Mouse (Mus musculus): Measurements from ENCODE around the gene Chsy1.

Chsy1 gene

DNA sequence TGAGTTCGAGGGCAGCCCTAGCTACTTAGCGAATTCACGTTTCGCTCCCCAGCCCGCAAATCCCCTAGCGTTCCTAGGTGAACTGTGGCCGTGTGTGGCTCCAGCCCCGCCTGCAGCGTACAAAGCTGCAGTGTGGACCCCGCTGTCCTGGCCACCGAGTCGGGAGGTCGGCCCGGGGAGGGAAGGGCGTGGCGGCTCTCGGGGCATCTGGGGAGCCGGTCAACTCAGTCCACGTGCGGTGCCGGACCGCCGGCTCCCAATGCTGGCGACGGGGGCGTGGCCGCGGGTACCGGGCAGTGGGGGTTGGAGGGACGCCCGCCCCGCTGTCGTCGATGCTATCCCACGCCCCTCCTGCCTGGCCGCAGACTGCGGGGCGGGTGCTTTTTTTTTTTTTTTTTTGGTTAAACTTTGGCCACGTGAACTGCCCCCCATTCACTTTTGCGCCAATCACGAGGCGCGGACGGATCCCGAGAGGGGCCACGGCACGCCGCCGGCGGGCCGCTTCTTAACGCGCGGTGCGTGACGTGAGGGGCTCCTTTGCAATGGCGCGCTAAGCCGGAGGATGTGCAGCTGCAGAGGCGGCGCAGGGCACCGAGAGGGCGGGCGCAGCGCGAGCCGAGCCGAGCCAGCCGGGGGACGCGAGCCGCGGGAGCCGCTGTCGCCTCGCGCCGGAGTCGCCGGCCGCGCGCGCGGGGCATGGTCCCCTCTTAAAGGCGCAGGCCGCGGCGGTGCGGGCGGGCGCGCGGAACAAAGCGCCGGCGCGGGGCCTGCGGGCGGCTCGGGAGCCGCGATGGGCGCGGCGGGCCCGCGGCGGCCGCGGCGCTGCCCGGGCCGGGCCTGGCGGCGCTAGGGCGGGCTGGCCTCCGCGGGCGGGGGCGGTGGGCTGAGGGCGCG is at the start of gene Chsy1:
TSS of gene Chsy1 (plus strand) at position 555 of the 894 bp plus-strand sequence.
- in situ Hi-C loops (cut with MboI, MseI), result loop anchor here (10.0 to 25.0 kb wide), 2 partner anchors 546 to 728 kb away; partner anchors contain the start of gene Adamts17

DNA sequence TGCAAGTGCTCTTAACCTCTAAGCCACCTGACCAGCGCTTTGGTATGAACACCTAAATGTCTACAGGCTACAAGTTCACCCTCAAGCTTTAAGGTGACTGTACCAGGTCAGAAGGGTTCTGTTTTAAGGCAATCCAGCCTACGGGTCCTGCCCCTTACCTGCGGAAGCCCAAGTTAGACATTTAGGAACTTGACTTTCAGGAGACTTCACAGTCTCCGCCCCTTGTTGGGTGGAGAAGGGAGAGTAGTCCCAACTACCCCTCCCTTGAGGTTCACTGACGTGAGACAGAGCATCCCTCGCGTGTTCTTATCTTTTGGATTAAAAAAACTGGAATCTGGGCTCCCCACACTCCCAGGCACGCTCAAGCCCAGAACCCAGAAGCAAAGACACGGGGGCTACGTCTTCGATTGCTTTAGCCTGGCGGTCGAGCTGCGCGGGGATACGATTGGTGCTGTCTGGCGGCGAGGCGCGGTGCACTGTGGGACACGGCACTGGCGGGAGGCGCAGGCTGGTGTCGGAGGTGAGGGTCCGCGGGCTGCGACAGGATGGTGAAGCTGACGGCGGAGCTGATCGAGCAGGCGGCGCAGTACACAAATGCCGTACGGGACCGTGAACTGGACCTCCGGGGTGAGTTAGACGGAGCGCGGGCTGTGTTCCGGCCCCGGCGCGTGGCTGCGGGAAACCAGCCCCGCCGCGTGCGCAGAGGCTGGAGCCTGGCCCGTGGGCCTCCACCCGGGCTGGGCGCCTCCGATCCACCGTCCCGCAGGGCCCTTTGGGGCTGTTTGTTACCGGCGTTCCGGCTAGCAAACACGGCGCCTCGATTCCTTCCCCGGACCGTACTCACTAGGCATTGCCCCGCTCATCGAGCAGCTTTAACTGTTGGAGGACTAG is 49.0 kb upstream of the Chsy1 start:
- in situ Hi-C loops (cut with MboI, MseI), result no loop called here

DNA sequence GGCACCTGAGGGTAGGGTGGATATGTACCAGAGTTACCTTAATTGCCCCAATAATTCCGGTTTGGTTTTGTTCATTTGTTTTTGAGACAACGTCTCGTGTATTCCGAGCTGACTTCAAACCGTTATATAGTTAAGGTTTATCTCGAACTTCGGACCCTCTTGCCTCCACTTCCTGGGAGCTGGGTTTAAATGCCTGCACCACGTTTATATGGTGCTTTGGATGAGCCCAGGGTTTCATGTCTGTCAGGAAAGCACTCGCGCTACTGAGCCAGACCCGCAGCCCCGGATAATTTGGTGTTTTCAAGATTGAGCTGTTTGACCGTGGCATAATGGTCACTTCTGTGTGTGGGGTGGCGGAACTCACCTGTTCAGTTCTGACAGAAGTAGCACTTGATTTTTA is 48.3 kb upstream of the Chsy1 start:
- in situ Hi-C loops (cut with MboI, MseI), result no loop called here

DNA sequence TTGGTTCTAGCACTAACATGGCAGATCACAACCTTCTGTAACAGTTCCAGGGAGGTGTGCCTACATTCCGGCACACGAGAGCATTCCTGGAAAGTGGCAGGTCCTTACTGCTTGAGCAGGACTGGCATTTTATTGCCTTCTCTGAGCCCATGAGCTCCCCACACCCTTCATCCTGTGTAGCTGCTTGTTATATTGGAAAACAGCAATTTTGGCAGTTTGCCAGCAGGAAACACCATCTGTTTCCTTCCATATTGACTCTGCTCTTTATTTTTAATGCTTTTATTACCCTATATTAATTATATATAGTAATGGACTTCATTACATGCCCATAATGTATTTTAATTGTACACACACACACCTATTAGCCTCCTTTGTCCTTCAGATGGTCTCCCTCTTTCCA is 32.9 kb upstream of the Chsy1 start:
- in situ Hi-C loops (cut with MboI, MseI), result loop anchor here (25.0 kb wide), 1 partner anchor 1689 kb away; the partner anchor contains the start of genes Mcee and Mphosph10

DNA sequence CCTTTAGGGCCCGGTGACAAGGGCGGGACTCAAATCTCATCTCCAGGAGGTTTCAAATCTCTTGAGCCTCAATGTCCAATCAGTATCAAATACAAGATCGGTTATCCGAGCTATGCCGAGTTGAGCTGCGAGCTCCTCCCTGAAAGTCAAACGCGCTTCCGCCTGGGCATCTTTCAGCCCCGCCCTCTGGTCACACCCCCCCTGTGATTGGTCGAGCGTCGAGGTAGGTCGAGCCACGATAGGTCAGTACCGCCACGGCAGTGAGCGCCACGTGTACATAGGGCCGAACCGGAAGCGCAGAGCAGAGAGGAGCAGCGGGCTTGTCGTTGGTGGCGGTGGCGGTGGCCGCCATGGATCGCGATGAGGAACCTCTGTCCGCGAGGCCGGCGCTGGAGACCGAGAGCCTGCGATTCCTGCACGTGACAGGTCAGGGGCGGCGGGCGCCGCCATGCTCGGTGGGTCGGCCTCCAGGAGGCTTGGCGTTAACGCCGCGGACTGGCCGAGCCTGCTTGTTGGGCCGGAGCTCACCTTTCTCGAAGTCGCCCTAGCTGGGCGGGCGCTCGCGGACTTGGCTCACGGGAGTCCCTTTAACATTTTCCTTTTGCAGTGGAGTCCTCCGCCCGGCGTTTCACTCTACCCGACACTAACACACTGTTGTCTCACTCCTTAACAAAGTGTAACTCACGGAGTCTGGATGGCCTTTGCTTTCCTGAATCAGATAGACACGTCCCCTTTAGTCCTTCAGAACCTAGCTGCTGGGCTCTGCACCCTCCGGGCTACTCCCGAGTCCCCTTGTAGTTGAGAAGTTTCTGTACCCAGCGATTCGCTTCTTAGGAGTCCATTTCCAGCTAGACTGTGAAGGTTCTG is 29.7 kb upstream of the Chsy1 start, which contains the start of gene Selenos:
TSS of gene Selenos (plus strand) at position 286 of the 867 bp plus-strand sequence.
- in situ Hi-C loops (cut with MboI, MseI), result loop anchor here (25.0 kb wide), 1 partner anchor 1692 kb away; the partner anchor contains the start of genes Mcee and Mphosph10

DNA sequence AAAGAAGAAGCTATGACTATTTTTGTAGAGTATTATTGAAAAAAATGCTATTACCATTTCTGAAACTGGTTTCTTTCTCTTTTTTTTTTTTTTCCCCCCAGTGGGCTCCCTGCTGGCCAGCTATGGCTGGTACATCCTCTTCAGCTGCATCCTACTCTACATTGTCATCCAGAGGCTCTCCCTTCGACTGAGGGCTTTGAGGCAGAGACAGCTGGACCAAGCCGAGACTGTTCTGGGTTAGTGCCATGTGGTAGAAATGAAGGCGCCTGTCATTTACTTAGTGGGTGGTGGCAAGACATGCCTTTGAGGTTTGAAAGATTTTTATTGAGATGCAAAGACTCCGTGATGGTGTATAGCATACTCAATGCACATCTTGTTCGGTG is 29.1 kb upstream of the Chsy1 start:
- in situ Hi-C loops (cut with MboI, MseI), result loop anchor here (25.0 kb wide), 1 partner anchor 1693 kb away; the partner anchor contains the start of genes Mcee and Mphosph10

DNA sequence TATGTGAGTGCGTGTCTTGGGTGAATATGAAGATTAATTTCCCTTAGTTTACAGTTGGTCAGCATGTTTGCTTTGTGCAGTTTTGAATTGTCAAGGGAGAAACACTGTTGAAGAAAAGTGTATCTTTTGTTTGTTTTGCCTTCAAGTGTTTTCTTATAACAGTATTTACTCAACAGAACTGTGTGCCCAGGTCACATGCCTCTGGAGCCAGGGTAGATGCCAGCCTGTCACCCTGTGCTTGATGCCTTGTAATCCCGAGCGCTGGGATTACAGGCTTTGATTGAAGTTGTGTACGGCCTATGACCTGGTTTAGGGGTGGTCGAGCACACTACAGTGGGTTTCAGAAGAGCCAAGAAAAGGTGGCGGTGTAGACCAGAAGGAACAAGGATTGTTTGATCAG is 25.6 kb upstream of the Chsy1 start:
- in situ Hi-C loops (cut with MboI, MseI), result loop anchor here (25.0 kb wide), 1 partner anchor 1696 kb away; the partner anchor contains the start of genes Mcee and Mphosph10

DNA sequence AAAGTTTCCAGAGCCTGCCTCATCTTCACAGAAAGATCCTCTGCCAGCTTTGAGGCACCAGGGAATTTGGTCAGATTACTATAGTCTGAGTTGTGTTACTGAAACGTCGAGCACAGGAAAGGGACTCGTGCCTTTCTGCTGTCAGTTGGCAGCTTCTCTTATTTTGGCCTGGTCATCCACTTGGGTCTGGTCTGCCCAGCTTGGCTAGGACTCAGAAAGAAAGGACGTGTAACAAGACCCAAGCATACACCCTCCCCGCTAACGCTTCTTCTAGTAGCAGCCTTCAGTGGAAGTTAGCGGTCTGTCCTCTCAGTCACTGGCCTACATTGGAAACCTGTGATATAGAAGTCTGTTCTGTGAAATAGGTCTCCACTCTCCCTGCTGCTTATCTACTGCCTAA is 24.8 kb upstream of the Chsy1 start:
- in situ Hi-C loops (cut with MboI, MseI), result loop anchor here (25.0 kb wide), 1 partner anchor 1697 kb away; the partner anchor contains the start of genes Mcee and Mphosph10

DNA sequence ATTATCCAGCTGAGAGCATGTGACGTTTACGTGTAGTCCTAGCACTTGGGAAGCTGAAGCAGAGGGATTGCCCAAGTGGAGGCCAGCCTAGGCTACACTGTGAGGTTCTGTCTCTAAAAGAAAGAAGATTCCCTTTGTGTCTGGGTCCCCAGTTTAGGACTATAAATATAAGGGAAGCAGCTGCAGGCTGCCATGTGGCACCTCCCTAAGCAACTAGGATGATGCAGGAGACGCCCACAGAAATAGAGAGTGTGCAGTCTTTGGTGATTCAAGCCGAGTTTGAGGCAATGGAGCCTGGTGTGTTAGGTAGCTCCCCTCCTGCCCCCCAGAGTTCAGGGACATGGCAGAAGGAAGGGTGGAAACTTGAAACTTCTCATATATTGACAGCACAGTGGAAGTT is 21.7 kb upstream of the Chsy1 start:
- in situ Hi-C loops (cut with MboI, MseI), result loop anchor here (25.0 kb wide), 1 partner anchor 1700 kb away; the partner anchor contains the start of genes Mcee and Mphosph10

DNA sequence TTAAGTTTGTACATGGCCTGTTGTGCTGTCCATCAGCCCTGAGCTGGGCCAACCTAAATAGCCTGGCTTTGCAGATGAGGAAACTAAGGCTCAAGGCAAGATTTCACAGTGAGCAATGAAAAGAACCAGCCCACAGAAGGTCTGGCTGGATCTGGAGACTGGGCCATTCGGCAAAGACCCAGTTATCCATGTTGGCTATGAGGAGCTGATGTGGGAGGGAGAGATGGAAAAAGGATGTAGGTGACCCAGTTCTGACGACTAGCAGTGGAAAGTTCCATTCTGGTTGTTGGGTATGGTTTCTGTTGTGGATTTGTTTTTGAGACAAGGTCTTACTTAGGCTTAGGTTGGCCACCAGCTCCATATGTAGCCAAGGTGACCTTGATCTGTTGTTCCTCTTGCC is 21.2 kb upstream of the Chsy1 start:
- in situ Hi-C loops (cut with MboI, MseI), result loop anchor here (25.0 kb wide), 1 partner anchor 1701 kb away; the partner anchor contains the start of genes Mcee and Mphosph10

DNA sequence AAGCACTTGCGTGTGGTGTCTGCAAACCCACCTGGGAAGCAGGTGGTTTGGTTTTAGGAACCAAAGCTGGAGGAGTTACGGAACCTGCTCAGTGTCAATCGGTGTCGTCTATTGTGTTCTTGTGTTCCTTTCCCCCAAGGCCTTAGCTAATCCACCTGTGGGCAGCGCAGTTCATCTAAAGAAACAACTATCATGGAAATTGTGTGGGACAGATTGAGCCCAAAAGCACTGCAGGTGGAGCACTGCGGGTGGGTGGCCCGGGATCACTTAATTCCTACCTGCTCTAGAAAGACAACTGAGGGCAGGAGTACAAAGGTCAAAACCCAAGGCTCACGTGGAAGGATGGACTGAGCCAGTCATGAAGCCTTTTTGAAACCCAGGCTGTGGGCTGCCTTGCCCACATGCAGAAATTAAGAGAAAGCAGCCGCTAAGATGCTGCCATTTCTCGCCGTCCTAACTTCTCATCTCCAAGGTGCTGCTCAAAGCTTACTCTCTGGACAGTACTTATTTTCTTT is 18.6 kb upstream of the Chsy1 start:
- in situ Hi-C loops (cut with MboI, MseI), result loop anchor here (25.0 kb wide), 1 partner anchor 1703 kb away; the partner anchor contains the start of genes Mcee and Mphosph10

DNA sequence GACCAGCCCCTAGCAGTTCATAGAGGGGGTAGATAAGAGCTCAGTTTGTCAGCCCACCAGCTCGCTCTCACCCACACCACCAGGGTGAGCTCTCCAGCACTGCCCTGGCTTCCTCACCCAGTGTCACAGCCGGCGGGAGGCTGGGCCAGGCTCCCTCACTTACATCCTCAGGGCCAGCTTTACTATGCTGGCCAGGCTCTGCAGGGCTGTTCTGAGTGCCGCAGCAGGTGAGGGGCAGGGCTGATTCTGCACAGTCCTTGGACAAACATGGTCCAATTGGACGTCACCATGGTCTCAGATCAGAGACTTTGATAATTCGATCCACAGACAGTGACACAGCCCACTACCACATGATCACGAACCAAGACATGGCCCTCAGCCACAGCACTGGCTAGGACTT is 17.8 kb upstream of the Chsy1 start:
- in situ Hi-C loops (cut with MboI, MseI), result loop anchor here (25.0 kb wide), 1 partner anchor 1704 kb away; the partner anchor contains the start of genes Mcee and Mphosph10

DNA sequence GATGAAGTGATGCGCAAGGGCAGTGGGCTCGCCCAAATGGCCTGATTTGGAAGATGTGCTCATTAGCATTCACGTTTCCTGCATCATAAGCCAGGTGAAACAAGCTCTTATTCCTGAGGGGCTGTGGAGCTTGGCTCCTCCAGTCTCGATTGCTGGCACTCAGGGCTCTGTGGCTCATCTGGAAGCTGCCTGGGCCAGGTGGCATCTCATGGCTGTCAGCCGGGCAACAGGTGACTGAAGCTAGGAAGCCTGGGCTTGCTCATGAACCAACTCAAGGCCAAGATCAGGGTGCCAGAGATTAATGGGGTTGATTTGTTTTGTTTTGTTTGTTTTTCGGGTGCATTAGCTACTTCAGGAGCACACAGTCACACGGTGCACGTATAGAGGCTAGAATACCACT is 16.7 kb upstream of the Chsy1 start:
- in situ Hi-C loops (cut with MboI, MseI), result loop anchor here (25.0 kb wide), 1 partner anchor 1705 kb away; the partner anchor contains the start of genes Mcee and Mphosph10

DNA sequence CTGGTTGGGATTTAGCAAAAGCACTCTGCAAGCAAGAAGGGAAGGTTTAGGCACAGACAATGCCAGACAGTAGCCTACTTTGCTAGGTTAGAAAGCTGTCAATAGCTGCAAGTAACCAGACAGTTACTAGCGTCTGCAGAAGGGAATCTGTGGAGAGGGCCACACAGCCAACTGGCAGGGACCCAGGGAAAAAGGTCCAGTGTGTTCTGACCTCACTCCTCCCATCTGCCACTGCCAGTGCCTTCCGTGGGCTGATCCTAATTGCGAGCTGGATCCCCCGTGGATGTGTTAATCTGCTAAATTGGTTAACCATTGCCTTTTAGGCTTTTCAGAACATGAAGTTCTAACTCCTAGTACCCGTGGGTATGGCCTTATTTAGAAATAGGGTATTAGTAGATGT is 15.2 kb upstream of the Chsy1 start:
- in situ Hi-C loops (cut with MboI, MseI), result loop anchor here (25.0 kb wide), 1 partner anchor 1707 kb away; the partner anchor contains the start of genes Mcee and Mphosph10

DNA sequence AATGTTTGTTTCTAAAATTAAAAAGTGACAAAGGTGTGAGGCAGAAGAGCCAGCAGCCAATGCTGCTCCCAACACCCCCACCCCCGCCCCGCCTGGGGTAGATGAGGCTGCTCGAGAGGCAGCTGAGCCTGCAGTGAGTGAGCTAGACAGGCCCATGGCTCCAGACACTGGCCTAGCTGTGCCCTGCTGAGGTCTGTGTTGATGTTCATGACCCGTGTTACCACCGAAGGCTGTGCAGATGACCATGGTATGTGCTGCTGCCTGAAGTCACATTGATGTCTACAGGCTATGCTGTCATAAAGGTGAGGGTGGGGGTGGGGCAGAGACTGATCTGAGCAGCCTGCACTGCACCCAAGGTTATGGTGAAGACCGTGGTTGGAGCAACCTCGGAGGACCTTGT is 10.5 kb upstream of the Chsy1 start:
- in situ Hi-C loops (cut with MboI, MseI), result loop anchor here (25.0 kb wide), 1 partner anchor 1712 kb away; the partner anchor contains the start of genes Mcee and Mphosph10

DNA sequence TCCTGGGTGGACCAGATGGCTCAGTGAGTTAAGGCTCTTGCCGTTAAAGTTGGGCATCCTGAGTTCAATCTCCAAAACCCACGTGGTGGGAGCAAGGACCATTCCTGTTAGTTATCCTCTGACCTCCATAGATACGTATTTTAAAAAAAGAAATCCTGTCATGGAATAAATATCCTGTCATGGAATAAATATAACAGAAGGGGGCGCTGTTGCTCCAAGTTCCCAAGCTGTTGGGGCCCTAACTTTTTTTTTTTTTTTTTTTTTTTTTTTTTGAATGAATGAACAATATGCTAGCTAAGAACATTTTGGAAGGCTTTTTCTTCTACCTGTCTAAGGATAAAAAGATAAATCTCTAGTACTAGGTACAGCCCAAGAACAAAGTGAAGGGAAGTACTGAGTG is 7.4 kb upstream of the Chsy1 start:
- in situ Hi-C loops (cut with MboI, MseI), result loop anchor here (5.0 to 25.0 kb wide), 5 partner anchors 85 to 735 kb away; partner anchors contain the start of gene Adamts17

DNA sequence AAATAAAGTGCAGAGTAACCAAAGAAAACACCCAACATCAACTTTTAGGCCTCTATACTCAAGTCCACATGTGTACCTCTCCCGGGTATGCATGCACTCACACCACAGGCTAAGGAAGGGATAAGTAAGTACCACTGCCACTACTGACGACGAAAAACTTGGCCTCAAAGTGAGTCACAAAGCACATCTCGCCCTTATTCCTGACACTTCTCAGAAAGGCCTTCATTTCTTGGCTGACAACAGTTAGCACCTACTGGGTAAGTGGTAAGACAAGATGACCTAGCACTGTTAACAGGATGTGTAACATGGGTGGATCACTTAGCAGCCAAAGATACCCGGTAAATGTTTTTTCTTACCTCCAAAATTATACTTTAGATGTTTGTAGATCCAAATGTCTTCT is 4.8 kb upstream of the Chsy1 start:
- in situ Hi-C loops (cut with MboI, MseI), result loop anchor here (5.0 to 25.0 kb wide), 5 partner anchors 83 to 733 kb away; partner anchors contain the start of gene Adamts17

DNA sequence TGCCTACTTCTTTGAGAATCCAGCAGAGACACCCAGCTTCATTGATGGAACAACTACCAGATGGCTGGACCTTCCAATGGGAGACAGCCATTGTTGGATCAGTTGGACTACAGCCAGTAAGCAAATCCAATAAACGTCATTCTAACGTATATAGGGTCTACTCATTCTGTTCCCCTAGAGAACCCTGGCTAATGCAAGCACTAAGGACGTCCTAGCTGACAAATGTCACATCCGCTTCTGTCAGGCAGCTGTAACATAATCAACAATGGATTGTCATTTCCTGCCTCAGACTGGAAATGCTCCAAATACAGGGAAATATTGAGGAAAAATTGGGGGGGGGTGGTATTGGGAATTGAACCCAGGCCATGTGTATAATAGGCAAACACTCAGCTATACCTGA is 3.5 kb upstream of the Chsy1 start:
- in situ Hi-C loops (cut with MboI, MseI), result loop anchor here (10.0 to 25.0 kb wide), 2 partner anchors 549 to 732 kb away; partner anchors contain the start of gene Adamts17

DNA sequence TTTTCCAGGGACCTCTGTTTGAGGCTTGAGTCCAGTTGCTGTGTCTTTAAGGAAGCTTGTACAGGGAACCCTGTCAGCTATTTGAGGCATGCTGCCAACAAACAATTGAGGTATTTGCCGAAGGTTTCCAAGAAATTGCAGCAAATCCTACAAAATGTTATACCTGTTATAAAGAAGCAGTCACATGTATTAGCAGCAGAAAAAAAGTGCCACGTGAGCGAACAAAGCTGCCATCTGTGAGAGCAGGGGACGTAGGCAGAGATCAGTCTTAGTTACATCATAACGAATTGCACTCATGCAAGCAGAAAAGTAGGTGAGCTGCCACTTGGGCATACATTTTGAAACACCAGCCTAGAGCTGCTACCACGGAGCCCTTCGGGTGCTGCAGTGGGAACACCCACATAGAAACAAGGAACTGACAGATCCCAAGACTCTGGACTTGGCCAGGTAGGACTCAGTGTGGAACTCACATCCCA is 2.7 kb upstream of the Chsy1 start:
- in situ Hi-C loops (cut with MboI, MseI), result loop anchor here (10.0 to 25.0 kb wide), 2 partner anchors 548 to 731 kb away; partner anchors contain the start of gene Adamts17
